Mouse (Mus musculus) CH12.LX (cell line): Measurements from ENCODE around the gene Pon2. TPM values are rescaled to one million over a fixed set of nuclear protein-coding genes. Genes with fewer than 3 reads are reported as not detected.

Experiments used
- DNase-seq: peaks from one replicate; pipeline ENCODE4 v3.0.0-alpha.2; 2013; ENCODE audit errors: extremely low read depth
- H3K27ac ChIP-seq: 2 replicates; pipeline ENCODE4 v1.5.1; 2012; ENCODE audit warnings: low read depth, mild to moderate bottlenecking, control low read depth, moderate library complexity; ENCODE audit not compliant: insufficient read depth
- H3K27me3 ChIP-seq: replicated peaks from 2 replicates; pipeline ENCODE3; 2012; ENCODE audit warnings: inconsistent platforms
- H3K36me3 ChIP-seq, 2 experiments: replicated peaks in 1 of 2; 2 replicates each; pipeline versions ENCODE3 to v1.6.1; 2012; ENCODE audit warnings: inconsistent platforms in 1 of 2, low read length in 1 of 2, mild to moderate bottlenecking in 1 of 2, mixed read lengths in 1 of 2, moderate library complexity in 1 of 2; ENCODE audit not compliant: control insufficient read depth in 1 of 2, insufficient read depth in 1 of 2
- H3K4me1 ChIP-seq, 2 experiments: 2 replicates each; pipeline ENCODE4 v1.6.1; 2012; ENCODE audit warnings: inconsistent platforms in 1 of 2, moderate library complexity in 1 of 2; ENCODE audit not compliant: insufficient read depth in 2 of 2, control insufficient read depth in 1 of 2
- H3K4me2 ChIP-seq: 2 replicates; pipeline ENCODE4 v1.6.1; 2012; ENCODE audit warnings: low read depth, mild to moderate bottlenecking, control low read depth; ENCODE audit not compliant: poor library complexity, insufficient read depth, severe bottlenecking
- H3K4me3 ChIP-seq, 3 experiments: fragments of 150-350 bp in 1 of 3; sonication (generic) in 1 of 3; replicated peaks in 1 of 3; 2 replicates each; pipeline versions ENCODE3 to v1.5.1; 2011 to 2012; ENCODE audit warnings: low read depth in 2 of 3, low read length in 2 of 3, mild to moderate bottlenecking in 2 of 3, moderate library complexity in 2 of 3, control low read depth in 1 of 3, improper control_type of control experiment in 1 of 3, inconsistent platforms in 1 of 3, mixed read lengths in 1 of 3; ENCODE audit not compliant: poor library complexity in 1 of 3
- H3K79me2 ChIP-seq: replicated peaks from 2 replicates; pipeline ENCODE4 v1.6.1; 2012; ENCODE audit warnings: mild to moderate bottlenecking, moderate library complexity; ENCODE audit not compliant: control insufficient read depth, poor library complexity, insufficient read depth, severe bottlenecking; ENCODE audit errors: extremely low read depth
- H3K9ac ChIP-seq: 2 replicates; pipeline ENCODE4 v1.6.1; 2012; ENCODE audit warnings: low read depth, mild to moderate bottlenecking, control low read depth, moderate library complexity; ENCODE audit not compliant: insufficient read depth
- H3K9me3 ChIP-seq: replicated peaks from 2 replicates; pipeline ENCODE3; 2012; ENCODE audit warnings: low read length, inconsistent platforms, mixed read lengths
- BHLHE40 ChIP-seq: IDR thresholded peaks from 2 replicates; pipeline ENCODE4 v1.6.1; 2011; ENCODE audit warnings: mild to moderate bottlenecking, low read depth, low read length, improper control_type of control experiment
- CTCF ChIP-seq, 2 experiments: IDR thresholded peaks in 1 of 2; conservative IDR thresholded peaks in 1 of 2; 2 replicates each; pipeline ENCODE4 v1.5.1; 2011 to 2012; ENCODE audit warnings: low read depth in 2 of 2, low read length in 2 of 2, improper control_type of control experiment in 1 of 2, inconsistent platforms in 1 of 2, mild to moderate bottlenecking in 1 of 2, moderate library complexity in 1 of 2
- ELF1 ChIP-seq: IDR thresholded peaks from 2 replicates; pipeline ENCODE4 v1.6.1; 2014; ENCODE audit warnings: low read depth, mild to moderate bottlenecking, inconsistent platforms, low read length, improper control_type of control experiment
- ETS1 ChIP-seq: conservative IDR thresholded peaks from 2 replicates; pipeline ENCODE4 v1.6.1; 2012; ENCODE audit warnings: low read depth, mild to moderate bottlenecking, inconsistent platforms, low read length, improper control_type of control experiment, moderate library complexity
- HCFC1 ChIP-seq: IDR thresholded peaks from 2 replicates; pipeline ENCODE4 v1.6.1; 2012; ENCODE audit warnings: low read depth, mild to moderate bottlenecking, inconsistent platforms, low read length, improper control_type of control experiment
- IRF4 ChIP-seq: IDR thresholded peaks from 2 replicates; pipeline ENCODE4 v1.6.1; 2014; ENCODE audit warnings: low read depth, mild to moderate bottlenecking, inconsistent platforms, low read length, improper control_type of control experiment
- MAFK ChIP-seq: IDR thresholded peaks from 2 replicates; pipeline ENCODE4 v1.6.1; 2011; ENCODE audit warnings: low read length, improper control_type of control experiment; ENCODE audit not compliant: insufficient replicate concordance
- MAX ChIP-seq: IDR thresholded peaks from 2 replicates; pipeline ENCODE4 v1.6.1; 2011; ENCODE audit warnings: low read length, improper control_type of control experiment
- MAZ ChIP-seq: IDR thresholded peaks from 2 replicates; pipeline ENCODE4 v1.6.1; 2012; ENCODE audit warnings: low read depth, mild to moderate bottlenecking, inconsistent platforms, low read length, improper control_type of control experiment, moderate library complexity
- MEF2A ChIP-seq: IDR thresholded peaks from 2 replicates; pipeline ENCODE4 v1.6.1; 2014; ENCODE audit warnings: low read depth, mild to moderate bottlenecking, inconsistent platforms, low read length, improper control_type of control experiment, borderline replicate concordance
- MXI1 ChIP-seq: IDR thresholded peaks from 2 replicates; pipeline ENCODE4 v1.6.1; 2011; ENCODE audit warnings: mild to moderate bottlenecking, low read depth, low read length, improper control_type of control experiment
- MYC ChIP-seq: IDR thresholded peaks from 2 replicates; pipeline ENCODE4 v1.6.1; 2011; ENCODE audit warnings: low read depth, mild to moderate bottlenecking, improper control_type of control experiment, low read length
- NRF1 ChIP-seq: IDR thresholded peaks from 2 replicates; pipeline ENCODE4 v1.6.1; 2014; ENCODE audit warnings: low read depth, mild to moderate bottlenecking, inconsistent platforms, low read length, improper control_type of control experiment, moderate library complexity
- POLR2A ChIP-seq: IDR thresholded peaks from 2 replicates; pipeline ENCODE4 v1.6.1; 2011; ENCODE audit warnings: low read depth, mild to moderate bottlenecking, improper control_type of control experiment, low read length
- RAD21 ChIP-seq: IDR thresholded peaks from 2 replicates; pipeline ENCODE4 v1.6.1; 2011; ENCODE audit warnings: low read depth, mild to moderate bottlenecking, low read length, improper control_type of control experiment, moderate library complexity
- RCOR1 ChIP-seq: conservative IDR thresholded peaks from 2 replicates; pipeline ENCODE4 v1.6.1; 2012; ENCODE audit warnings: low read depth, mild to moderate bottlenecking, inconsistent platforms, low read length, improper control_type of control experiment
- SIN3A ChIP-seq: IDR thresholded peaks from 2 replicates; pipeline ENCODE4 v1.6.1; 2012; ENCODE audit warnings: low read length, improper control_type of control experiment, inconsistent platforms
- TBP ChIP-seq: conservative IDR thresholded peaks from 2 replicates; pipeline ENCODE4 v1.6.1; 2011; ENCODE audit warnings: low read depth, low read length, improper control_type of control experiment
- TCF12 ChIP-seq: IDR thresholded peaks from 2 replicates; pipeline ENCODE4 v1.6.1; 2014; ENCODE audit warnings: low read depth, mild to moderate bottlenecking, inconsistent platforms, low read length, improper control_type of control experiment
- UBTF ChIP-seq: IDR thresholded peaks from 2 replicates; pipeline ENCODE4 v1.6.1; 2012; ENCODE audit warnings: low read depth, mild to moderate bottlenecking, inconsistent platforms, low read length, improper control_type of control experiment, moderate library complexity
- USF1 ChIP-seq: IDR thresholded peaks from 2 replicates; pipeline ENCODE4 v1.6.1; 2014; ENCODE audit warnings: low read depth, mild to moderate bottlenecking, inconsistent platforms, low read length, improper control_type of control experiment
- ZKSCAN1 ChIP-seq: IDR thresholded peaks from 2 replicates; pipeline ENCODE4 v1.6.1; 2012; ENCODE audit warnings: low read depth, inconsistent platforms, low read length, improper control_type of control experiment, borderline replicate concordance
- ZMIZ1 ChIP-seq: IDR thresholded peaks from 2 replicates; pipeline ENCODE4 v1.6.1; 2012; ENCODE audit warnings: low read depth, mild to moderate bottlenecking, inconsistent platforms, low read length, improper control_type of control experiment
- ZNF384 ChIP-seq: IDR thresholded peaks from 2 replicates; pipeline ENCODE4 v1.6.1; 2012; ENCODE audit warnings: low read depth, low read length, improper control_type of control experiment, inconsistent platforms
- dilution Hi-C: fragments of 300-500 bp; cut with MboI; formaldehyde crosslinking; loops from 2 replicates; pipeline ENCODE4 v1.14.3; 2020; ENCODE audit warnings: low sequenced_read_pairs; ENCODE audit not compliant: extremely low pct_unique_long_range_greater_than_20kb, extremely low pct_ligation_motif_present
- in situ Hi-C: fragments of 300-500 bp; cut with MboI; formaldehyde crosslinking; loops from 3 replicates; pipeline ENCODE4 v1.14.3; 2019; ENCODE audit warnings: low sequenced_read_pairs, low pct_ligation_motif_present, low pct_unique_long_range_greater_than_20kb, mixed read lengths
- polyA plus RNA-seq: library from polyadenylated mRNA; unstranded; fragments of >175 nt; gene quantifications from 2 replicates; pipeline ENCODE4 v1.2.1, GENCODE M21; 2012; ENCODE audit warnings: low read depth; ENCODE audit not compliant: insufficient read length
- total RNA-seq, 2 experiments: library from RNA; depleted of rRNA; stranded (reverse); fragments of 300-350 nt in 1 of 2; fragments of >200 nt in 1 of 2; gene quantifications; 2 replicates each; pipeline ENCODE4 v1.2.3; 2012 to 2014

Gene Pon2
- total RNA-seq (2012; rRNA removed) (14.2 and 18.5 TPM in 2 replicates), total RNA-seq (2014; rRNA removed) (32.0 and 36.9 TPM in 2 replicates), polyA plus RNA-seq (35.7 and 36.2 TPM in 2 replicates)

DNA sequence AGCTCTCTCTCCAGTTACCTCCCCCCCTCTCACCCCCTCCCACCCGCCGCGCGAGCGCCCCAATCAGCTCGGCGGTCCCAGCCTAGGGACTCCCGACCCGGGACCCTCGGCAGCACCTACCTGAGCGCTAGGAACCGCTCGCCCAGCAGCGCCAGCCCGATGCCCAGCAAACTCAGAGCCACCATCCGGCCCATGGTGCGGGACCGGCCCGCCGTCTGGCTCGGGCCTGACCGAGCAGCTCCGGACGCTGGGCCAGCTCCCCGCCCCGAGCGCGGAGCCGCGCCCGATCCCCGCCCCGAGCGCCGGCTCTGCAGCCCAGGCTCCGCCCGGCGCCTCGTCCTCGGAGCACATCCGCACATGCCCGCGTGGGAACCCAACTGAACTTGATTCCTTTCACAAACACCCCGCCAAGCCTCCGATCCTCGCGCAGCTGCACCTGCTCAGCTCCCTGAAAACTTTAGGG is at the start of gene Pon2:
Pon2 (minus strand) TSS at position 364 of the 463 bp plus-strand sequence.
- dilution Hi-C loops, result no loop called here
- Histone ChIP-seq H3K27me3 (no peaks in the 10 kb centered on the region), H3K36me3 (peaks cover 8 to 24% of the 10 kb centered on the region in 2 experiments), H3K27ac (peak within 1 kb of the TSS; percentile 88), H3K4me3 (peak within 1 kb of the TSS; percentile 65 to 69 (median 67)), H3K4me1 (peaks cover 20 to 44% of the 10 kb centered on the region in 2 experiments), H3K79me2 (peaks cover 18% of the 10 kb centered on the region), H3K9ac (peak within 1 kb of the TSS; percentile 84), H3K9me3 (no peaks in the 10 kb centered on the region), H3K4me2 (peak within 1 kb of the TSS; percentile 85)
- no peak for TF ChIP-seq SIN3A
- TF ChIP-seq CTCF (conservative IDR thresholded peaks at IDR 0.05 in 1 of 2, IDR thresholded peaks at IDR 0.05 in 1 of 2; ENCODE audit: low read depth in 2 of 2, low read length in 2 of 2), result no peak
- TF ChIP-seq UBTF, result peak; percentile 99
- TF ChIP-seq IRF4, result 0 out of 2 replicates have a peak, but pooled peaks have one; percentile 4
- peak; percentile 41; the same call in 1 of the 2 replicates for TF ChIP-seq MAZ
- peak; percentile 67 for TF ChIP-seq POLR2A
- TF ChIP-seq MYC, result peak; percentile 14; the same call in 1 of the 2 replicates
- TF ChIP-seq RCOR1, result no peak
- peak; percentile 57 for TF ChIP-seq NRF1
- TF ChIP-seq MAX, result peak; percentile 87
- no peak for TF ChIP-seq MAFK
- no peak for TF ChIP-seq ZKSCAN1
- TF ChIP-seq USF1, result no peak
- TF ChIP-seq TCF12, result no peak; the same call in 1 of the 2 replicates
- TF ChIP-seq BHLHE40, result peak; percentile 48
- TF ChIP-seq ZMIZ1, result peak; percentile 72
- TF ChIP-seq TBP, result no peak; the same call in 1 of the 2 replicates
- peak; percentile 59 for TF ChIP-seq MEF2A
- TF ChIP-seq MXI1, result no peak; the same call in 1 of the 2 replicates
- DNase-seq, result peak; percentile 70
- in situ Hi-C loops, result no loop called here

- H3K4me3 ChIP-seq, result no peak overlapping the region
- in situ Hi-C loops (no loop called here), dilution Hi-C loops (no loop called here)
- H3K4me2 ChIP-seq, result no peak overlapping the region
- H3K9ac ChIP-seq, result no peak overlapping the region
- H3K36me3 ChIP-seq, result no peaks in the 10 kb centered on the region
- H3K4me1 ChIP-seq, result peaks cover 0 to 7% of the 10 kb centered on the region in 2 experiments; a peak in 3 of 4 replicates
- H3K27ac ChIP-seq, result no peak overlapping the region
- H3K27me3 ChIP-seq, result no peaks in the 10 kb centered on the region
- no peak for TF ChIP-seq RCOR1
- no peak for TF ChIP-seq HCFC1
- TF ChIP-seq ETS1, result no peak
- TF ChIP-seq BHLHE40, result no peak
- TF ChIP-seq ELF1, result no peak
- TF ChIP-seq CTCF (conservative IDR thresholded peaks at IDR 0.05 in 1 of 2, IDR thresholded peaks at IDR 0.05 in 1 of 2; ENCODE audit: low read depth in 2 of 2, low read length in 2 of 2), result no peak
- TF ChIP-seq IRF4, result no peak
- TF ChIP-seq MAFK, result no peak
- TF ChIP-seq POLR2A, result no peak
- TF ChIP-seq USF1, result no peak
- TF ChIP-seq MEF2A, result no peak
- TF ChIP-seq ZNF384, result no peak
- TF ChIP-seq RAD21, result no peak
- DNase-seq, result no peak
- H3K79me2 ChIP-seq, result no peaks in the 10 kb centered on the region
- no peaks in the 10 kb centered on the region for H3K9me3 ChIP-seq
These were observed 46.0 kb upstream of the Pon2 start for GRCm38 (mm10) chr6:5344255-5344654.
